Mouse (Mus musculus): ENCODE measurements around the gene Gpr157. TPM values are rescaled to one million over a fixed set of nuclear protein-coding genes. Genes with fewer than 3 reads are reported as not detected.

Gene Gpr157
- under 1 TPM; 0.25 to 0.58 TPM for polyA plus RNA-seq (2017; shearing (Covaris generic))

DNA sequence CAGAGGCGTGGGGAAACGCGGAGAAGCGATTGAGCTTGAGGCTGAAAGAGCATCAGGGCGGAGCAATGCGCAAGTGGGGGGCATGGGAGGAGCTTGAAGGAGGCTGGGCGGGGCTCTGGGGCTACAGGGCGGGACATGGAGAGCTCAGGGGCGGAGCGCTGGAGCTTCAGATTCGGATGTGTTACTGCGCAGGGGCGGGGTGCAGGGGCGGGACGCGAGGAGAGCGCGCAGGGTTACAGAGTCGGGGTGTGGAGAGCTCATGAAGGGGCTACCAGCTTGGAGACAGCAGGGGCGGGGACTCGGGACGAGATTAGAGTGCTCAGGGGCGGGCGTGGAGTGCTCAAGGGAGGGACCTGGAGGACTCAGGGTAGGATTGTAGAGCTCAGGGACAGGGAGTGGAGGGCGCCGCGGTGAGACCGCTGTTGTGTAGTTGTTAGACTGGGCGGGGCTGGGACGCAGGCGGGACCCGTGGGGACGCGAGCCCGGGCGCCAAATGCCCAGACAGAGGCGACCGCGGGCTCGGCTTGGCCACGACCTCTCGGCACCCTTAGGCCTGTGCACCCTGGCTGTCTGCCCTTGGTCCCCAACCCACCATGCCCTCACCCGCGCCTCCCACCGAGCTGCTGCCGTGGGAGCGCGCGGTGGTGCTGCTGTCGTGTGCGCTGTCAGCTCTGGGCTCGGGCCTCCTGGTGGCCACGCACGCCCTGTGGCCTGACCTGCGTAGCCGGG, at the start of gene Gpr157:
Gene Gpr157 (plus strand): TSS at position 205 of the 729 bp plus-strand sequence.

DNA sequence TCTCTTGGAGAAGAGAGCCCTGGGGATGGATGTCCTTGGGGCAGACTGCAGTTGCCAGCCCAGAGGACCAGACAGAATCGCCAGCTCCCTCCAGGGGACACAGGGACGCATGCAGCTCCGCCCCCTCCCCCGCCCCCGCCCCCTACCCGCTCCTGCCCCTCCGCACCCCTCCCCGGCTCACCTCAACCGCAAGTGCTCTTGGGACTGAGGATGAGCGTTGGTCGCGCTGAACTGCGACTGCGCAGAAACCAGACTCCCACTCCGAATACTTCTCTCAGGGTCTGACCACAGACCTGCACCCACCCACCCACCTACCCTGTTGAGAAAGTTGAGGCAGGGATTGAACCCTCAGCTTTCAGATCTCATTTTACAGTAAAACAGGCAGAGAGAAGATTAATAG, 31.9 kb downstream of the Gpr157 start, which contains the start of gene Slc2a5:
Gene Slc2a5 (plus strand): TSS at position 229 of the 400 bp plus-strand sequence.

Other genes with a start within 250 kb of the Gpr157 start
- 10 to 100 TPM; 13.8 to 16.3 TPM for gene Spsb1, start 132.3 kb upstream of the Gpr157 start, polyA plus RNA-seq (2017; shearing (Covaris generic))
- gene H6pd, start 78.3 kb upstream of the Gpr157 start, polyA plus RNA-seq (2017; shearing (Covaris generic)) = 10 to 100 TPM in 1 of 2 experiments, 1 to 10 TPM in 1; 4.9 to 11.0 TPM
- gene Slc2a5, start 31.9 kb downstream of the Gpr157 start, polyA plus RNA-seq (2017; shearing (Covaris generic)) = under 1 TPM in 1 of 2 experiments, not detected in 1; 0.05 TPM
- gene Slc2a7, start 61.6 kb downstream of the Gpr157 start, polyA plus RNA-seq (2017; shearing (Covaris generic)) = not detected
- not detected for gene Car6, start 114.0 kb downstream of the Gpr157 start, polyA plus RNA-seq (2017; shearing (Covaris generic))
- 1,000 to 10,000 TPM; 1,067 to 1,384 TPM for gene Eno1, start 149.4 kb downstream of the Gpr157 start, polyA plus RNA-seq (2017; shearing (Covaris generic))
- gene Rere, start 194.3 kb downstream of the Gpr157 start, polyA plus RNA-seq (2017; shearing (Covaris generic)) = 10 to 100 TPM; 31.7 to 35.5 TPM

All from activated CD4-positive, CD25-positive, alpha-beta regulatory T cell (primary cell).